Mouse (Mus musculus) hindbrain, embryonic 10.5 days (tissue): Measurements from ENCODE around the gene Rbm34. TPM values are rescaled to one million over a fixed set of nuclear protein-coding genes. Genes with fewer than 3 reads are reported as not detected.
"Not testable (repeated sequence)": the region's sequence is repeated elsewhere in the genome, so short reads cannot be mapped to it uniquely, and the experiment has no call there.

Experiments
- DNase-seq: peaks from one replicate; pipeline ENCODE4 v3.0.0-alpha.2; 2017; ENCODE audit warnings: low spot score
- H3K27ac ChIP-seq: fragments of 300-500 bp; sonication (generic); 2 replicates; pipeline ENCODE4 v1.5.1; 2016; ENCODE audit warnings: mild to moderate bottlenecking, moderate library complexity
- H3K27me3 ChIP-seq: fragments of 300-500 bp; sonication (generic); 2 replicates; pipeline ENCODE4 v1.6.1; 2016; ENCODE audit warnings: mild to moderate bottlenecking; ENCODE audit not compliant: poor library complexity, insufficient read depth, severe bottlenecking
- H3K36me3 ChIP-seq: fragments of 300-500 bp; sonication (generic); 2 replicates; pipeline ENCODE4 v1.6.1; 2016; ENCODE audit warnings: mild to moderate bottlenecking, moderate library complexity
- H3K4me1 ChIP-seq: fragments of 300-500 bp; sonication (generic); replicated peaks from 2 replicates; pipeline ENCODE4 v1.6.1; 2016; ENCODE audit warnings: mild to moderate bottlenecking
- H3K4me3 ChIP-seq: fragments of 300-500 bp; sonication (generic); 2 replicates; pipeline ENCODE4 v1.5.1; 2016; ENCODE audit warnings: mild to moderate bottlenecking, moderate library complexity
- H3K9me3 ChIP-seq: fragments of 300-500 bp; sonication (generic); 2 replicates; pipeline ENCODE4 v1.6.1; 2016; ENCODE audit warnings: mild to moderate bottlenecking, moderate library complexity
- WGBS: fragments of 180-500 bp; shearing (Covaris S2); methylation state at CpG from one replicate; pipeline ENCODE4 v1.1.7; 2016; 5-methylcytosine and 5-hydroxymethylcytosine counted together
- polyA plus RNA-seq: library from polyadenylated mRNA; unstranded; fragments of >200 nt; fragmentation: Nextera tagmentation; extraction: Ambion mirVana; gene quantifications from 2 replicates; pipeline ENCODE4 v1.2.1, GENCODE M21; 2016

Gene Rbm34
- polyA plus RNA-seq, 1 experiment from 2014 or later = 22.2 TPM

DNA sequence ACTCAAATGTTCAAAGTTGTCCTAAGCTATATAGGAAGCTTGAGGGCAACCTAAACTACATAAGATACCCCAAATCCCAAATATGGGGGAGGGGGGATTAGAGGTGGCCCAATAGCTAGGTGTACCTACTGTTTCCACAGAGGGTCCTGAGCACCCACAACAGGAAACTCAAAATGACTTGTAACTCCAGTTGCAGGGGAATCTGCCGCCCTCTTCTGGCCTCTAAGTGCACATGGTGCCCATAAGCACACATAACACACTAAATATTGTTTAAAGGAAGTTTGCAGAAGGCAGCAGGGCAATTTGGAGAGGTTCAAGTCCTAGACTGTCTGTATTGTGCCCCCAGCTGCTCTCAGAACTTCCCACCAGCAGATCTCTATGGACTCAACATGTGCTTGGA, 43.8 kb downstream of the Rbm34 start:
- peaks cover 60% of the 10 kb centered on the region for H3K36me3 ChIP-seq
- H3K27me3 ChIP-seq = no peaks in the 10 kb centered on the region
- H3K4me3 ChIP-seq = no peak overlapping the region
- no peak for DNase-seq
- no peaks in the 10 kb centered on the region for H3K9me3 ChIP-seq
- WGBS = 42% methylated on average over 1 of the region's 1 CpGs
- H3K4me1 ChIP-seq = no peaks in the 10 kb centered on the region
- no peak overlapping the region for H3K27ac ChIP-seq

GRCm38 (mm10) chr8:126922981-126923380, 47.9 kb downstream of the Rbm34 start:
- Histone ChIP-seq H3K4me3 (no peak overlapping the region), H3K4me1 (peaks cover 15% of the 10 kb centered on the region; the same call in 1 of the 2 replicates), H3K27ac (no peak overlapping the region), H3K36me3 (peaks cover 24% of the 10 kb centered on the region), H3K27me3 (no peaks in the 10 kb centered on the region), H3K9me3 (no peaks in the 10 kb centered on the region)
- WGBS = 94% methylated on average over 7 of the region's 7 CpGs
- DNase-seq = no peak

DNA sequence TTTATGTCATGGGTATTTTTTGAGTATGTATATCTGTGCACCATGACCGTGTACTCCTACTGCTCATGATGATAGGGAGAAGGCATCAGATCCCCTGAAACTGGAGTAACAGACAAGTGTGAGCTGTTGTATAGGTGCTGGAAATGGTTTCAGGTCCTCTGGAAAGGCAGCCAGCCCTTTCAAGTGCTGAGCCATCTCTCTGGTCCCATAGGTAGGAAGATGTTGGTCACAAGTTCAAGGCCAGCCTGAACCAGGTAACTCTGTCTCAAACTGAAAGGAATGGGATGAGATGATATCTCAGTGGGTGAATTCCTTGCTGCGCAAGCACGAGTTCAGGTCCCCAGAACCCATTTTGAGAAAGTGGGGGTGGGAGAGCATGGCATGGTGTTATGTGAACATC, 49.4 kb downstream of the Rbm34 start:
- 92% methylated on average over 3 of the region's 3 CpGs for WGBS
- peaks cover 18% of the 10 kb centered on the region; the same call in 1 of the 2 replicates for H3K36me3 ChIP-seq
- no peak overlapping the region for H3K27ac ChIP-seq
- H3K27me3 ChIP-seq = no peaks in the 10 kb centered on the region
- H3K4me3 ChIP-seq = no peak overlapping the region
- H3K9me3 ChIP-seq = no peaks in the 10 kb centered on the region
- no peak for DNase-seq
- peaks cover 15% of the 10 kb centered on the region; the same call in 1 of the 2 replicates for H3K4me1 ChIP-seq

DNA sequence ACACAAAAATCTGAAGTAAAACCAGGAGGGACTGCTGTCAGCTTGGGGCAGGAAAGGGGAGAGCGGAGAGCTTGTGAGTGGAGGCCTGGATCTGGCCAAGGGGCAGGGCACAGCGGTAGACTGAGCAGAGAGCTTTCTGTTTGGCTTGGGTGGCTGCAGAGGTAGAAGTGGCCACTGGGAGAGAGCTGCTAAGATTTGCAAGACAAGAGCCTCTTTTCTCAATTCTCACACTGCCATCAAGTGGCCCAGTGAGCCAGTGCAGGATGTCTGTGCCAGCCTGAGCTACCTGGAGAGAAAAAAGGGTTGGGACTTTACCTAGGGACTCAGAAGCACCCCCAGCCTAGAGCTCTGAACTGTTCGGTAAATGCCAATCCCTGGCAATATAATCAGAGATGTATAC, 50.0 kb downstream of the Rbm34 start:
- DNase-seq = peak; percentile 70
- H3K4me3 ChIP-seq = no peak overlapping the region
- H3K9me3 ChIP-seq = no peaks in the 10 kb centered on the region
- H3K4me1 ChIP-seq = peaks cover 15% of the 10 kb centered on the region; the same call in 1 of the 2 replicates
- H3K27me3 ChIP-seq = no peaks in the 10 kb centered on the region
- WGBS = 27% methylated on average over 3 of the region's 3 CpGs
- peak overlapping the region; percentile 50; the same call in 1 of the 2 replicates for H3K27ac ChIP-seq
- H3K36me3 ChIP-seq = peaks cover 14% of the 10 kb centered on the region; the same call in 1 of the 2 replicates

DNA sequence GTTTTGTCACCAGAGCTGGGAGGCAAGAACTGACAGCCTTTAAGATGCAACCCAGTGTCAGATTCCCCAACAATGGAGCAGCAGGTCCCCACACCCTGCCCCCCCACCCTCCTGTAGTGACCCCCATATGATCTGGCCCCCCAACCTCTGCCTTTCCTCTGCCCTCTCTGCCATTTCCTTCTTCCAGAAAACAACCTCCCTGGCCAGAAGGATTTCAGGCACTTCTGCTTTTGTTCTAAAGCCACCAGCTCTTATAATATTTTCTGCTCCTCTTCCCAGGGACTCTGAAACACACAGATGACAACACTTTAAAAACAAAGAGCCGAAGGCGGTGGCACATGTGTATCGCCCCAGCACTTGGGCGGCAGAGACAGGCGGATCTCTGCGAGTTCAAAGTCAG, 50.5 kb downstream of the Rbm34 start:
- Histone ChIP-seq H3K9me3 (no peaks in the 10 kb centered on the region), H3K4me1 (peaks cover 15% of the 10 kb centered on the region; the same call in 1 of the 2 replicates), H3K27me3 (no peaks in the 10 kb centered on the region), H3K27ac (0 out of 2 replicates have a peak overlapping the region, but pooled peaks have one; percentile 50), H3K36me3 (peaks cover 14% of the 10 kb centered on the region; the same call in 1 of the 2 replicates), H3K4me3 (no peak overlapping the region)
- 86% methylated on average over 6 of the region's 6 CpGs for WGBS
- DNase-seq = no peak

GRCm38 (mm10) chr8:126919703-126920102, 51.2 kb downstream of the Rbm34 start:
- no peaks in the 10 kb centered on the region for H3K27me3 ChIP-seq
- H3K9me3 ChIP-seq = no peaks in the 10 kb centered on the region
- 0 out of 2 replicates have a peak overlapping the region, but pooled peaks have one; percentile 50 for H3K27ac ChIP-seq
- no peak overlapping the region for H3K4me3 ChIP-seq
- no peak for DNase-seq
- 92% methylated on average over 5 of the region's 5 CpGs for WGBS
- peaks cover 21% of the 10 kb centered on the region for H3K4me1 ChIP-seq
- H3K36me3 ChIP-seq = 0 out of 2 replicates have a peak, but pooled peaks cover 14% of the 10 kb centered on the region

DNA sequence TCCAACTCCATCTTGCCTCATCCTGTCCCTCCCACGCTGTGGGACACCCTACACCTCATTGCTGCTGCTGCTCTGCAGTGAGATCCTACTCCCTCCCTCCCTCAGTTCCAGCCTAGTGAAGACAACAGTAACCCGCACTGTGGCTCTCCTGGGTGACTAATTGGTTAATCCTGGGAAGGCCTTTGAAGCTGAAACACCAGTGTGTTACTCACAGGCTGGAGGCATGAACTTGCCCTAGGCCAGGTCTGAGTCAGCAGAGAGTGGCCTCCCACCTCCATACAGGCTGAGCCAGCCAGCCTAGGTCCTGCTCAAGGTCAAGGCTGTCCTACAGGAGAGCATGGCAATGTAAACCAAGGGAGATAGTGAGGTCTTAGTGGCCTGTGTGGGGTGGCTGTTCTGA, 51.6 kb downstream of the Rbm34 start:
- H3K36me3 ChIP-seq = 0 out of 2 replicates have a peak, but pooled peaks cover 14% of the 10 kb centered on the region
- no peak overlapping the region for H3K4me3 ChIP-seq
- DNase-seq = no peak
- H3K27ac ChIP-seq = peak overlapping the region; percentile 23; the same call in 1 of the 2 replicates
- 63% methylated on average over 2 of the region's 2 CpGs for WGBS
- H3K4me1 ChIP-seq = peaks cover 25% of the 10 kb centered on the region
- no peaks in the 10 kb centered on the region for H3K9me3 ChIP-seq
- H3K27me3 ChIP-seq = no peaks in the 10 kb centered on the region

- Histone ChIP-seq H3K4me1 (peaks cover 33% of the 10 kb centered on the region), H3K36me3 (0 out of 2 replicates have a peak, but pooled peaks cover 11% of the 10 kb centered on the region), H3K27me3 (no peaks in the 10 kb centered on the region), H3K4me3 (no peak overlapping the region), H3K27ac (no peak overlapping the region), H3K9me3 (no peaks in the 10 kb centered on the region)
- DNase-seq = no peak
- 93% methylated on average over 1 of the region's 1 CpGs for WGBS
Measured at GRCm38 (mm10) chr8:126918356-126918755, 52.5 kb downstream of the Rbm34 start.

DNA sequence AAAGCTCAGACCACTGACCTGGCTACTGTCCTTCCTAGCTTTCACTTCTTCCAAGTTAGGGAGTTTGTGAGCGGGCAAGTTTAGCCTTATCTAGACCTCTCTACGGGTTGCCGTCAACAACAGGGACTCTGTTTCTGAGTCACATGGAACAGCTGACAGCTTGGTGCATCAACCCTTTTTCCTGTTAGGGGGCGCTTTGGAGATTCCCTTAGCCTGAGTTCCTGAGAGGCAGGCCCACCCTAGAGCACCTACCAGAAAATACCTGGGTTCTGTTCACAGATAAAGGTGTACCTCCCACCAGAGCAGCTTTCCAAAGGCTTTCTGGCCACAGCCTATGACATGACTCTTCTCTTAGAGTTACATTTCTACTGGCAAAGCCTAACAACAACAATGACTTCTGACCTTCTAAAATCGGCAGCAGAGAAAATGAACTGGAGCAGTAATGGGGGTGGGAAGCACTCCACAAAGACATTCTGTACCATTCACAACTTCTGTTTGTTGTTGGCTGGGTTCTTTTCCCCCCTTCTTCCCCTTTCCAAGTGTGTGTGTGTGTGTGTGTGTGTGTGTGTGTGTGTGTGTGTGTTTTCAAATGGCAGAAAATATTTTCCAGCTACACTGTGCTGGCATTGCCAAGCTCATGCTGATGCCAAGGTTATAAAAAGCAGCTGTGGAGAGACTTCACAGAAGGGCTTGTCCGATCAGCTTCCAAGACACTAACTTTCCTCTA, 53.5 kb downstream of the Rbm34 start:
- DNase-seq = no peak
- no peak overlapping the region for H3K27ac ChIP-seq
- H3K4me3 ChIP-seq = no peak overlapping the region
- WGBS = 64% methylated on average over 6 of the region's 6 CpGs
- 0 out of 2 replicates have a peak, but pooled peaks cover 1% of the 10 kb centered on the region for H3K36me3 ChIP-seq
- no peaks in the 10 kb centered on the region for H3K27me3 ChIP-seq
- no peaks in the 10 kb centered on the region for H3K9me3 ChIP-seq
- peaks cover 35% of the 10 kb centered on the region for H3K4me1 ChIP-seq

DNA sequence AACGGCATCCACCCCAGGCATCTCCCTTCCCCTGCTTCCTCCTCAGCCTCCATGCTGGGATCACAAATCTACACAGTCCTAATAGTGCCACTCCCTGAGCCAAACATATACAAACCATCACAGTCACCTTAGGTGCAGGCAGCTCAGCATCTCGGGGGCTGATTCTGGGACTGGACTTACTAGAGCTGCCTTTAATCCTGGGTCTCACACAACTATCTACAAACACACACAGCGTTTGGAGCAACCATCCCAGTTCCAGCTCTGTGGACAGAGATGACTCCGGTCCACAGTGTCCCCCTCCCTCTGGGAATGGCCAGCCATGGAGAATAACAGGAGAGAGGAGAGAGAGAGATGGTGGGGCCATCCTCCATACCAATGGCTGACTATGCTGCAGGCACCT, 54.3 kb downstream of the Rbm34 start:
- Histone ChIP-seq H3K9me3 (no peaks in the 10 kb centered on the region), H3K4me1 (peaks cover 35% of the 10 kb centered on the region), H3K27me3 (no peaks in the 10 kb centered on the region), H3K36me3 (no peaks in the 10 kb centered on the region), H3K27ac (no peak overlapping the region), H3K4me3 (no peak overlapping the region)
- WGBS = 90% methylated on average over 4 of the region's 4 CpGs
- DNase-seq = no peak

DNA sequence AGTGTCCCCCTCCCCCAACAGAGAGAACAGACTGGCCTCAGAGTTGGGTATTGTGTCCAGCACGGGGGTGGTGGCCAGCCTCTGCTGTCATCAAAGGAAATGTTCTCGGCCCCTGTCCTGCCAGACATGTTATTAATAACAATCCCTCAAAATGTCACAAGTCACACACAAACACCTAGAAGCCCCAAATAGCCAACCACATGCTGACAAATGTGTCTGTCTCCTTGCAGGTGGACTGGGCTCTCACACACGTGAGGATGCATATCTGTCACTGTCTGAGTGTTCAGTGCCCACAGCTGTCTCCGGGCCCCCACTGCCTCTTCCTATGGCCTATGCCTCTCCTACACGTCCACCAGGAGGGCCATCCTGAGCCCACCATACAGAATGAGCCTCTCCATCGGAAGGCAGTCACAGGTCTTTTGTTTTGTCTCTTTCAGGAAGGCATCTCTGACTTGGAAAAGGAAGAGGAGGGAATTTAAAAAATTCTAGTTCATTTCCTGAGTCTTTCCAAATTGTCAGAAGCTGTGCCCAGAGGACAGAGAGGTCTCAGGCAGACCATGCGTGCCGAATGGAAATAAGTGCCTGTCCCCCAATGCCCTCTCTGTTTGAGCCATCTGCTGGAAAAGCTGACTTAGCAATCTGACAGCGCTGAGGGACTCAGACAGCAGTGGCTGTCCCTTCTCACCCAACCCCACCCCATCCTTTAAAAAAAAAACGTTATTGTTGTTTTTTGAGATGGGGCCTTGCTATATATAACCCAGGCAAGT, 56.1 kb downstream of the Rbm34 start:
- peak overlapping the region; percentile 59 for H3K27ac ChIP-seq
- 37% methylated on average over 10 of the region's 10 CpGs for WGBS

GRCm38 (mm10) chr8:126914107-126914490, 56.8 kb downstream of the Rbm34 start:
- DNase-seq, H3K27me3 ChIP-seq, H3K36me3 ChIP-seq, H3K9me3 ChIP-seq, H3K4me3 ChIP-seq: not testable (repeated sequence)
- H3K4me1 ChIP-seq = peaks cover 27% of the 10 kb centered on the region
- 78% methylated on average over 10 of the region's 10 CpGs for WGBS
- peak overlapping the region; percentile 59; the same call in 1 of the 2 replicates for H3K27ac ChIP-seq

More for the DNA sequence above, 56.1 kb downstream of the Rbm34 start:
- H3K4me3 ChIP-seq = no peak overlapping the region
- no peaks in the 10 kb centered on the region for H3K27me3 ChIP-seq
- H3K4me1 ChIP-seq = peaks cover 27% of the 10 kb centered on the region
- DNase-seq = no peak
- H3K36me3 ChIP-seq = no peaks in the 10 kb centered on the region
- no peaks in the 10 kb centered on the region for H3K9me3 ChIP-seq
